Mouse (Mus musculus): ENCODE results near the gene Tcf23. TPM values are rescaled to one million over a fixed set of nuclear protein-coding genes. Genes with fewer than 3 reads are reported as not detected.
A peak's percentile ranks its signal among the peaks of the same experiment; 100 is the strongest.

The Tcf23 gene
- polyA plus RNA-seq, 1 experiment from 2014 or later = 3.3 TPM

GRCm38 (mm10) chr5:30944956-30945781, 23.3 kb upstream of the Tcf23 start, which contains the start of gene Cgref1:
Gene Cgref1 (minus strand): TSS chr5:30945591.
- Histone ChIP-seq H3K9me3 (ENCODE audit: control insufficient read depth, low read length) (no peaks in the 10 kb centered on the region), H3K27me3 (replicated peaks; ENCODE audit: control insufficient read depth, insufficient read depth, low read length) (no peaks in the 10 kb centered on the region), H3K27ac (ENCODE audit: low read length) (peak within 1 kb of the TSS; percentile 82), H3K36me3 (ENCODE audit: control insufficient read depth, insufficient read depth, low read length) (no peaks in the 10 kb centered on the region), H3K4me3 (ENCODE audit: low read length) (peak within 1 kb of the TSS; percentile 55), H3K4me2 (ENCODE audit: low read depth, low read length) (peak within 1 kb of the TSS; percentile 90), H3K4me1 (ENCODE audit: control insufficient read depth, insufficient read depth, low read length) (peaks cover 16% of the 10 kb centered on the region), H3K9ac (ENCODE audit: low read depth, low read length) (peak within 1 kb of the TSS; percentile 76)
- WGBS = 6% methylated on average over 44 of the region's 44 CpGs
- ATAC-seq = peak; percentile 77

DNA sequence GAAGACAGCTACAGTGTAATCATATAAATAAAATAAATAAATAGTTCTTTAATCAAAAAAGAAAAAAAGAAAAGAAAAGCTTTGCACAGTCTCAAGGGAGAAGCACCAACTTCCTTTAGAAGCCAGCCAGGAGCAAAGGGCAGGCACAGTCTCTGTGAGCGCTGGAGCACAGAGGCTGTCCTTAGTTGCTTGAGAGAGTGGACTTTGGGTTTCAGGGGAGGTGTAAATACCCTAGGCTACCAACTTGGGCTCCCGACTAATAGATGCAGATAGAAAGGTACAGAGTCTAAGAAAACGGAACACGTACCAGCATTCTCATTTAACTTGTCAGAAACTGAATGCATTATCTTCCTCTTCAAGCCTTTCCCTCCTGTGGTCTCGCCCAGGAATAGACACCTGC, 19.8 kb upstream of the Tcf23 start:
- Histone ChIP-seq H3K4me1 (ENCODE audit: control insufficient read depth, insufficient read depth, low read length) (peaks cover 20% of the 10 kb centered on the region), H3K9ac (ENCODE audit: low read depth, low read length) (peak overlapping the region; percentile 79), H3K27ac (ENCODE audit: low read length) (peak overlapping the region; percentile 94), H3K4me3 (ENCODE audit: low read length) (no peak overlapping the region), H3K4me2 (ENCODE audit: low read depth, low read length) (peak overlapping the region; percentile 94), H3K27me3 (replicated peaks; ENCODE audit: control insufficient read depth, insufficient read depth, low read length) (no peaks in the 10 kb centered on the region), H3K9me3 (ENCODE audit: control insufficient read depth, low read length) (no peaks in the 10 kb centered on the region), H3K36me3 (ENCODE audit: control insufficient read depth, insufficient read depth, low read length) (peaks cover 9% of the 10 kb centered on the region; the same call in 1 of the 2 replicates)
- peak; percentile 62 for ATAC-seq
- 62% methylated on average over 5 of the region's 5 CpGs for WGBS

GRCm38 (mm10) chr5:30949654-30950326, 18.7 kb upstream of the Tcf23 start:
- Histone ChIP-seq H3K9me3 (ENCODE audit: control insufficient read depth, low read length) (no peaks in the 10 kb centered on the region), H3K36me3 (ENCODE audit: control insufficient read depth, insufficient read depth, low read length) (peaks cover 17% of the 10 kb centered on the region), H3K9ac (ENCODE audit: low read depth, low read length) (peak overlapping the region; percentile 79), H3K4me1 (ENCODE audit: control insufficient read depth, insufficient read depth, low read length) (peaks cover 20% of the 10 kb centered on the region), H3K4me3 (ENCODE audit: low read length) (peak overlapping the region; percentile 63), H3K27ac (ENCODE audit: low read length) (peak overlapping the region; percentile 94), H3K27me3 (replicated peaks; ENCODE audit: control insufficient read depth, insufficient read depth, low read length) (no peaks in the 10 kb centered on the region), H3K4me2 (ENCODE audit: low read depth, low read length) (peak overlapping the region; percentile 94)
- WGBS = under 1% methylated on average over 31 of the region's 31 CpGs
- peak; percentile 84 for ATAC-seq

GRCm38 (mm10) chr5:30950451-30950850, 18.0 kb upstream of the Tcf23 start:
- peak overlapping the region; percentile 21 for H3K27ac ChIP-seq (ENCODE audit: low read length)

DNA sequence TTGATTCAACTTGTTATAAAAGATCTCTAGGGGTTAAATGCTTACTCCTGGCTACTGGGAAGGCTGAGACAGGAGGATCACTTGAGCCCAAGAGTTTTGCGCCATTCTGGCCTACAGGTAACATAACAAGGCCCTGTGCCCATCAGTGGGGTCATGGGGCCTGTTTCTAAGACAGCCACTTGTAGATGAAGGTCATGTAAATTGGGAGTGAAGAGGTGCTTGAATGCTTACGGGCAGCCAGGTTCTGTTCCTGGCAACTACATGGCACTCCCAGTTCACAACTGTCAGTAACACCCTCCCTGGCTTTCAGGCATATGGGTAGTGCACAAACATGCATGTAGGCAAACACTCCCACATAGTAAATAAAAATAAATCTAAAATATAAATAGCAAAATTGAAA, 17.5 kb upstream of the Tcf23 start:
- peak overlapping the region; percentile 63 for H3K4me3 ChIP-seq (ENCODE audit: low read length)
- 84% methylated on average over 2 of the region's 2 CpGs for WGBS
- ATAC-seq = no peak

More at GRCm38 (mm10) chr5:30950451-30950850, 18.0 kb upstream of the Tcf23 start:
- 50% methylated on average over 4 of the region's 4 CpGs for WGBS
- no peaks in the 10 kb centered on the region for H3K27me3 ChIP-seq (replicated peaks; ENCODE audit: control insufficient read depth, insufficient read depth, low read length)
- no peaks in the 10 kb centered on the region for H3K9me3 ChIP-seq (ENCODE audit: control insufficient read depth, low read length)
- H3K4me2 ChIP-seq (ENCODE audit: low read depth, low read length) = peak overlapping the region; percentile 94
- H3K4me1 ChIP-seq (ENCODE audit: control insufficient read depth, insufficient read depth, low read length) = peaks cover 14% of the 10 kb centered on the region
- H3K9ac ChIP-seq (ENCODE audit: low read depth, low read length) = peak overlapping the region; percentile 79
- H3K4me3 ChIP-seq (ENCODE audit: low read length) = peak overlapping the region; percentile 63
- peaks cover 24% of the 10 kb centered on the region for H3K36me3 ChIP-seq (ENCODE audit: control insufficient read depth, insufficient read depth, low read length)
- no peak for ATAC-seq

GRCm38 (mm10) chr5:30951706-30952105, 16.8 kb upstream of the Tcf23 start:
- WGBS = 80% methylated on average over 6 of the region's 6 CpGs
- Histone ChIP-seq H3K27me3 (replicated peaks; ENCODE audit: control insufficient read depth, insufficient read depth, low read length) (no peaks in the 10 kb centered on the region), H3K36me3 (ENCODE audit: control insufficient read depth, insufficient read depth, low read length) (peaks cover 29% of the 10 kb centered on the region), H3K9ac (ENCODE audit: low read depth, low read length) (no peak overlapping the region), H3K4me3 (ENCODE audit: low read length) (no peak overlapping the region), H3K4me2 (ENCODE audit: low read depth, low read length) (no peak overlapping the region), H3K9me3 (ENCODE audit: control insufficient read depth, low read length) (no peaks in the 10 kb centered on the region), H3K4me1 (ENCODE audit: control insufficient read depth, insufficient read depth, low read length) (peaks cover 10% of the 10 kb centered on the region), H3K27ac (ENCODE audit: low read length) (no peak overlapping the region)
- no peak for ATAC-seq

More for the DNA sequence above, 17.5 kb upstream of the Tcf23 start:
- Histone ChIP-seq H3K27ac (ENCODE audit: low read length) (no peak overlapping the region), H3K9me3 (ENCODE audit: control insufficient read depth, low read length) (no peaks in the 10 kb centered on the region), H3K27me3 (replicated peaks; ENCODE audit: control insufficient read depth, insufficient read depth, low read length) (no peaks in the 10 kb centered on the region), H3K4me2 (ENCODE audit: low read depth, low read length) (peak overlapping the region; percentile 94), H3K4me1 (ENCODE audit: control insufficient read depth, insufficient read depth, low read length) (peaks cover 10% of the 10 kb centered on the region), H3K9ac (ENCODE audit: low read depth, low read length) (no peak overlapping the region), H3K36me3 (ENCODE audit: control insufficient read depth, insufficient read depth, low read length) (peaks cover 27% of the 10 kb centered on the region)

- Histone ChIP-seq H3K4me2 (ENCODE audit: low read depth, low read length) (no peak overlapping the region), H3K9ac (ENCODE audit: low read depth, low read length) (no peak overlapping the region), H3K36me3 (ENCODE audit: control insufficient read depth, insufficient read depth, low read length) (peaks cover 29% of the 10 kb centered on the region), H3K9me3 (ENCODE audit: control insufficient read depth, low read length) (no peaks in the 10 kb centered on the region), H3K27me3 (replicated peaks; ENCODE audit: control insufficient read depth, insufficient read depth, low read length) (no peaks in the 10 kb centered on the region), H3K27ac (ENCODE audit: low read length) (no peak overlapping the region), H3K4me1 (ENCODE audit: control insufficient read depth, insufficient read depth, low read length) (peaks cover 11% of the 10 kb centered on the region), H3K4me3 (ENCODE audit: low read length) (no peak overlapping the region)
- WGBS = 85% methylated on average over 5 of the region's 5 CpGs
- no peak for ATAC-seq
Observed at GRCm38 (mm10) chr5:30952551-30952950, 15.9 kb upstream of the Tcf23 start.

- no peak for ATAC-seq
Observed at GRCm38 (mm10) chr5:30954065-30954464, 14.4 kb upstream of the Tcf23 start.

GRCm38 (mm10) chr5:30954556-30954955, 13.9 kb upstream of the Tcf23 start:
- no peak overlapping the region for H3K27ac ChIP-seq (ENCODE audit: low read length)
- no peaks in the 10 kb centered on the region for H3K9me3 ChIP-seq (ENCODE audit: control insufficient read depth, low read length)
- H3K36me3 ChIP-seq (ENCODE audit: control insufficient read depth, insufficient read depth, low read length) = peaks cover 35% of the 10 kb centered on the region
- H3K4me3 ChIP-seq (ENCODE audit: low read length) = no peak overlapping the region
- no peak overlapping the region for H3K4me2 ChIP-seq (ENCODE audit: low read depth, low read length)
- ATAC-seq = no peak
- peaks cover 23% of the 10 kb centered on the region for H3K4me1 ChIP-seq (ENCODE audit: control insufficient read depth, insufficient read depth, low read length)
- WGBS = 94% methylated on average over 9 of the region's 9 CpGs
- no peaks in the 10 kb centered on the region for H3K27me3 ChIP-seq (replicated peaks; ENCODE audit: control insufficient read depth, insufficient read depth, low read length)
- no peak overlapping the region for H3K9ac ChIP-seq (ENCODE audit: low read depth, low read length)

More at GRCm38 (mm10) chr5:30954065-30954464, 14.4 kb upstream of the Tcf23 start:
- H3K9ac ChIP-seq (ENCODE audit: low read depth, low read length) = no peak overlapping the region
- peaks cover 21% of the 10 kb centered on the region for H3K4me1 ChIP-seq (ENCODE audit: control insufficient read depth, insufficient read depth, low read length)
- H3K9me3 ChIP-seq (ENCODE audit: control insufficient read depth, low read length) = no peaks in the 10 kb centered on the region
- H3K27ac ChIP-seq (ENCODE audit: low read length) = no peak overlapping the region
- H3K4me3 ChIP-seq (ENCODE audit: low read length) = no peak overlapping the region
- H3K4me2 ChIP-seq (ENCODE audit: low read depth, low read length) = no peak overlapping the region
- peaks cover 35% of the 10 kb centered on the region for H3K36me3 ChIP-seq (ENCODE audit: control insufficient read depth, insufficient read depth, low read length)
- 94% methylated on average over 6 of the region's 6 CpGs for WGBS
- no peaks in the 10 kb centered on the region for H3K27me3 ChIP-seq (replicated peaks; ENCODE audit: control insufficient read depth, insufficient read depth, low read length)

All from intestine, embryonic 16.5 days (tissue).